Mouse (Mus musculus) cerebellum, adult 9-11 months (tissue): ENCODE measurements around the gene Lzic.

Experiments used
- DNase-seq: peaks from one replicate; pipeline ENCODE4 v3.0.0; 2022

Gene Lzic

DNA sequence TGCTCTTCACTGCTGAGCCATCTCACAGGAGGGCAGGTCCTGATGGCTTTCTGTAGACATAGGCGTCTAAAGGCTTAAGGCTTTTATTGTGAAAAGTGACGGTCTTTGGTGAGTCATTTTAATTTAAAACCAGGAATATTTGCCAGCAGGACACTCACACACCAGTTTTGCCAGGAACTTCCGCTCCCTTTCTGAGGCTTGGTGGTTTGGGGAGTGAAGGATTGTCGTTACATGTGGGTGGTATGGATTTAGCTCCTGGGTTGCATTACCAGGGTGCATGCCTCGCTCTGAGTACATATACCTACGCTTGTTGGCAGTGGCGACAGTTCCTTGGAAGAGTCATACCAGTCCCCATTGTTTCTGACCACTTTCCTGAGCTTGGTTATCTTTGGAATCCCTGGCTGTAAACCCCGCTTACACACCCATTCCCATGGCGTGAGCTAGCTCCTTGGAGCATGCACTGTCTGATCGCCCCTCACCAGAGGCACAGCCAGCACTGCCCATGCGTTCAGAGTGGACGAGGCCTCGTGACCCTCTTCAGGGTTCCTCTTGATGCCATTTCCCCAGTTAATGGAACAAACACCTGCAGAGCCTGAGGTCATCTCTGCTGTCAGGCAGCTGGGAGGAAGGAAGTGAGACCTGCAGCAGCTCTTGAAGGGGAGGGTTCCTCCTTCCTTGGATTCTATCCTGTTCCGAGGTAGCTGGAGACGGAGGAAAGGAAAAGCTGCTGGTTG is 42.8 kb downstream of the Lzic start:
- no peak for DNase-seq

- no peak for DNase-seq
Measured at GRCm38 (mm10) chr4:149529691-149530090, 44.7 kb downstream of the Lzic start.

DNA sequence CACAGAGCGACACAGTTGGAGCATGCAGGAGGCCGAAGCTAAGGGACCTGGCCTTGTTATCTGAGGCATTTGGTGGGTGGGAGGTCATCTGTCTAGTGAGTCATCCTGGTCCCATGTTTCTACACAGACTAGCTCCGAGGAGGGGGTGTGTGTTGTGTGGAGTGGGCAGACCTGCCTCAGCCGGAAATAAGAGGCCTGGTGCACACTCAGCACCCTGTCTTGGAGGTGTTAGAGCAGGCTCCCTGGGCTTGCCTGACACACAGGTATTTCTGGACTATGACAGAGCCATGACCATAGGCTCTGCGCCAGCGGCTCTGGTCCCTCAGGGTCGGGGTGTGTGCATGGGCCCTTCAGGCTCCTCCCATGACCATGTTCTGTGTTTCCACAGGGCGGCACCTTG is 54.4 kb downstream of the Lzic start:
- DNase-seq, result no peak

GRCm38 (mm10) chr4:149541935-149542334 is 56.9 kb downstream of the Lzic start:
- no peak for DNase-seq

DNA sequence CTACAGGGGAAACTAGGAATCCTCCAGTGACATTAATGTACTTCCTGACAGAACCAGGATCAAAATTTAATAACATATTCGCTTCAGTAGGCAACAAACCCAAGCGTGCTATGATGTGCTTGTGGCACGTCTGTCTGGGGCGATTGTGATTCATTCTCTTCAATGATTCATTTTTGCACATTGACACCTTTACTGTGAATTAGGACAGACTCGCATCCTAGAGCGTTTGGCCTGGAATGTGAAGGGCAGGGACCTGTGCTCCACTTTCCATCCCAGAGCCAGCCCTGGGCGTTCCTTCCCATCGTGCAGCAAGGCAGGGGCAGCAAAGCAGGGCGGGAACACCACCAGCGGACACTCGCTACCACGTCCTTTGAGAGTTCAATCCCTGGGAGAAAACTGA is 57.4 kb downstream of the Lzic start:
- no peak for DNase-seq

DNA sequence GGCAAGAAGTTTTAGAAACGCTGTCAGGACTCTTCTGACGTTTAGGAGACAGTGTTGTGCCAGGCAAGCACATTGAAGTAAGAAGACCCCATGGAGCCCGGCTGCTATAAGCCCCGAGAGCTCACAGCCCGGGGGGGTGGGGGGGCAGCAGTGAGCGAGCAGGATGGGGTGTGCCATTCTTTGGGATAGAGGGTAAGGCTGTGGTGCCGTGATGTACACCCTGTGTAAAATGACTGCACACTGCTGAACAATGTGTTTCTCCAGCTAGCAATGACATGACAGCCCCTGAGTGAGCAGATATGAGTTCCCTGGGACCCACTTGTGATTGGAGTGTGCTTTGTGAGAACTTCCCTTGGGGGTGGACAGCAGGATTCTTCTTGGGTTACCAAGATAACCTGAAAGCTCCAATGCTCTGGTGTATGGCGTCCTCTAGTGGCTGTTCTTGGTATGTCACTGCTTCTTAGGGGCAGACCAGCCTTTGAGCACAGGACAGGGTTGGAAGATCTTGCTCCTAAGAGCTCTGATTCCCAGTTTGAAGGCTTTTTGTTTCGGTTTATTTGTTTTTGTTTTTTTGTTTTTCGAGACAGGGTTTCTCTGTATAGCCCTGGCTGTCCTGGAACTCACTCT is 58.0 kb downstream of the Lzic start:
- DNase-seq, result peak; percentile 77

GRCm38 (mm10) chr4:149544892-149545291 is 59.9 kb downstream of the Lzic start:
- DNase-seq, result no peak
